Mouse (Mus musculus): Measurements from ENCODE around the gene Rybp.

- no peak for TF ChIP-seq CTCF (IDR thresholded peaks at IDR 0.05; ENCODE audit: low read depth, low read length)
- TF ChIP-seq TAL1 (conservative IDR thresholded peaks at IDR 0.05; ENCODE audit: low read depth, low read length), result no peak
- TF ChIP-seq GATA1 (IDR thresholded peaks at IDR 0.05; ENCODE audit: borderline replicate concordance, low read length), result no peak
Measured at GRCm38 (mm10) chr6:100311167-100311566, 23.9 kb upstream of the Rybp start.

Data from G1E (cell line).